Mouse (Mus musculus) stomach, postnatal 0 days (tissue): ENCODE data around the gene Tgfa.

Experiments used
- CTCF ChIP-seq: IDR thresholded peaks from 2 replicates; pipeline ENCODE4 v1.5.1; 2016; ENCODE audit warnings: antibody characterized with exemption, low read depth, mild to moderate bottlenecking, moderate library complexity
- EP300 ChIP-seq: optimal IDR thresholded peaks from 2 replicates; pipeline ENCODE3; 2016; ENCODE audit warnings: antibody characterized with exemption

DNA sequence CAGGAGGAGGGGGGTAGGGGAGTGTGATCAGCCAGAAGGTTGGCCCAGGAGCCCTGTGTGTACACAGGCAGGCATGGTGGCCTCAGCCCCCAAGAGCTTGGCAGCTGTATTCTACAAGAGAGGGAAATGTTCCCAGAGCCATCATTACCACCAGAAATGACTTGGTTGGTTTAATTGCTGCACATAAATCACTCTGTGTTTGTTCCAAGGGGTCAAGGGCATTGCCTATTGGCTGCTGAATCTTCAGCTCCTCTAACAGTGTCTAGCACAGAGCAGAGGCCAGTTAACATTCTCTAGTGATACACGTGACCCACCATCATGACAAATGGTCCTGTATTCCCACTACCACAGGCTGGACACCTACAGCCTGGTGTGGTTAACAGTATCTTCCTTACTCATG, 119.0 kb downstream of the Tgfa start:
- no peak for TF ChIP-seq CTCF
- no peak for TF ChIP-seq EP300
